Mouse (Mus musculus): ENCODE measurements around the gene Ptprh. TPM values are rescaled to one million over a fixed set of nuclear protein-coding genes. Genes with fewer than 3 reads are reported as not detected.
"Not testable (repeated sequence)": the region's sequence is repeated elsewhere in the genome, so short reads cannot be mapped to it uniquely, and the experiment has no call there.

The Ptprh gene
- polyA plus RNA-seq, 1 experiment: not detected

GRCm38 (mm10) chr7:4539019-4539418, 64.8 kb downstream of the Ptprh start:
- H3K36me3 ChIP-seq (ENCODE audit: control insufficient read depth, insufficient read depth, low read length, poor library complexity, severe bottlenecking): no peaks in the 10 kb centered on the region
- H3K9ac ChIP-seq (ENCODE audit: low read depth, poor library complexity, severe bottlenecking): no peak overlapping the region
- TF ChIP-seq EP300 (IDR thresholded peaks at IDR 0.05; ENCODE audit: insufficient read depth, low read depth, low read length): no peak
- no peak for TF ChIP-seq POLR2A (IDR thresholded peaks at IDR 0.05; ENCODE audit: insufficient read depth, low read length)
- no peak for TF ChIP-seq CTCF (IDR thresholded peaks at IDR 0.05; ENCODE audit: low read depth, low read length)
- H3K9me3 ChIP-seq (replicated peaks; ENCODE audit: control insufficient read depth, insufficient read depth, low read length, poor library complexity, severe bottlenecking): no peaks in the 10 kb centered on the region
- no peaks in the 10 kb centered on the region for H3K27me3 ChIP-seq (ENCODE audit: control insufficient read depth, insufficient read depth, low read length, poor library complexity, severe bottlenecking)
- H3K4me1 ChIP-seq (ENCODE audit: control insufficient read depth, insufficient read depth, low read length): peaks cover 4% of the 10 kb centered on the region
- no peak overlapping the region for H3K27ac ChIP-seq (ENCODE audit: insufficient read depth, low read length)
- no peak overlapping the region for H3K4me3 ChIP-seq (ENCODE audit: low read depth, low read length)

GRCm38 (mm10) chr7:4537181-4537580, 66.7 kb downstream of the Ptprh start:
- Histone ChIP-seq H3K27ac (ENCODE audit: insufficient read depth, low read length) (0 out of 2 replicates have a peak overlapping the region, but pooled peaks have one; percentile 2), H3K4me1 (ENCODE audit: control insufficient read depth, insufficient read depth, low read length) (peaks cover 4% of the 10 kb centered on the region), H3K9me3 (replicated peaks; ENCODE audit: control insufficient read depth, insufficient read depth, low read length, poor library complexity, severe bottlenecking) (no peaks in the 10 kb centered on the region), H3K9ac (ENCODE audit: low read depth, poor library complexity, severe bottlenecking) (peak overlapping the region; percentile 43; the same call in 1 of the 2 replicates), H3K36me3 (ENCODE audit: control insufficient read depth, insufficient read depth, low read length, poor library complexity, severe bottlenecking) (no peaks in the 10 kb centered on the region), H3K27me3 (ENCODE audit: control insufficient read depth, insufficient read depth, low read length, poor library complexity, severe bottlenecking) (no peaks in the 10 kb centered on the region), H3K4me3 (ENCODE audit: low read depth, low read length) (no peak overlapping the region; the same call in 1 of the 2 replicates)
- TF ChIP-seq CTCF (IDR thresholded peaks at IDR 0.05; ENCODE audit: low read depth, low read length) (no peak), POLR2A (IDR thresholded peaks at IDR 0.05; ENCODE audit: insufficient read depth, low read length) (no peak), EP300 (IDR thresholded peaks at IDR 0.05; ENCODE audit: insufficient read depth, low read depth, low read length) (no peak)

GRCm38 (mm10) chr7:4536369-4536768, 67.5 kb downstream of the Ptprh start:
- Histone ChIP-seq H3K9me3 (replicated peaks; ENCODE audit: control insufficient read depth, insufficient read depth, low read length, poor library complexity, severe bottlenecking) (no peaks in the 10 kb centered on the region), H3K27me3 (ENCODE audit: control insufficient read depth, insufficient read depth, low read length, poor library complexity, severe bottlenecking) (no peaks in the 10 kb centered on the region), H3K36me3 (ENCODE audit: control insufficient read depth, insufficient read depth, low read length, poor library complexity, severe bottlenecking) (no peaks in the 10 kb centered on the region), H3K9ac (ENCODE audit: low read depth, poor library complexity, severe bottlenecking) (no peak overlapping the region), H3K4me3 (ENCODE audit: low read depth, low read length) (no peak overlapping the region), H3K4me1 (ENCODE audit: control insufficient read depth, insufficient read depth, low read length) (peaks cover 4% of the 10 kb centered on the region), H3K27ac (ENCODE audit: insufficient read depth, low read length) (no peak overlapping the region)
- TF ChIP-seq EP300 (IDR thresholded peaks at IDR 0.05; ENCODE audit: insufficient read depth, low read depth, low read length) (0 out of 2 replicates have a peak, but pooled peaks have one; percentile 12), POLR2A (IDR thresholded peaks at IDR 0.05; ENCODE audit: insufficient read depth, low read length) (no peak)

- Histone ChIP-seq H3K4me1 (ENCODE audit: control insufficient read depth, insufficient read depth, low read length) (peaks cover 4% of the 10 kb centered on the region), H3K9ac (ENCODE audit: low read depth, poor library complexity, severe bottlenecking) (0 out of 2 replicates have a peak within 1 kb of the TSS, but pooled peaks have one; percentile 10), H3K27me3 (ENCODE audit: control insufficient read depth, insufficient read depth, low read length, poor library complexity, severe bottlenecking) (no peaks in the 10 kb centered on the region), H3K9me3 (replicated peaks; ENCODE audit: control insufficient read depth, insufficient read depth, low read length, poor library complexity, severe bottlenecking) (no peaks in the 10 kb centered on the region), H3K36me3 (ENCODE audit: control insufficient read depth, insufficient read depth, low read length, poor library complexity, severe bottlenecking) (no peaks in the 10 kb centered on the region), H3K27ac (ENCODE audit: insufficient read depth, low read length) (no peak within 1 kb of the TSS), H3K4me3 (ENCODE audit: low read depth, low read length) (peak within 1 kb of the TSS; percentile 75)
- TF ChIP-seq CTCF (IDR thresholded peaks at IDR 0.05; ENCODE audit: low read depth, low read length): no peak
- no peak for TF ChIP-seq EP300 (IDR thresholded peaks at IDR 0.05; ENCODE audit: insufficient read depth, low read depth, low read length)
- no peak for TF ChIP-seq POLR2A (IDR thresholded peaks at IDR 0.05; ENCODE audit: insufficient read depth, low read length)
These were observed 71.7 kb downstream of the Ptprh start, which contains the start of gene Dnaaf3 for GRCm38 (mm10) chr7:4532005-4532729. Gene Dnaaf3 (minus strand): TSS chr7:4532453.

- H3K9ac ChIP-seq (ENCODE audit: low read depth, poor library complexity, severe bottlenecking); H3K36me3 ChIP-seq (ENCODE audit: control insufficient read depth, insufficient read depth, low read length, poor library complexity, severe bottlenecking); H3K27ac ChIP-seq (ENCODE audit: insufficient read depth, low read length); H3K4me1 ChIP-seq (ENCODE audit: control insufficient read depth, insufficient read depth, low read length); H3K27me3 ChIP-seq (ENCODE audit: control insufficient read depth, insufficient read depth, low read length, poor library complexity, severe bottlenecking); H3K9me3 ChIP-seq (replicated peaks; ENCODE audit: control insufficient read depth, insufficient read depth, low read length, poor library complexity, severe bottlenecking); H3K4me3 ChIP-seq (ENCODE audit: low read depth, low read length): not testable (repeated sequence)
These were observed 73.7 kb downstream of the Ptprh start for GRCm38 (mm10) chr7:4530166-4530565.

GRCm38 (mm10) chr7:4527302-4527689, 76.5 kb downstream of the Ptprh start:
- no peaks in the 10 kb centered on the region for H3K4me1 ChIP-seq (ENCODE audit: control insufficient read depth, insufficient read depth, low read length)
- H3K36me3 ChIP-seq (ENCODE audit: control insufficient read depth, insufficient read depth, low read length, poor library complexity, severe bottlenecking): no peaks in the 10 kb centered on the region
- H3K9ac ChIP-seq (ENCODE audit: low read depth, poor library complexity, severe bottlenecking): peak overlapping the region; percentile 61
- peak overlapping the region; percentile 56 for H3K4me3 ChIP-seq (ENCODE audit: low read depth, low read length)
- H3K27me3 ChIP-seq (ENCODE audit: control insufficient read depth, insufficient read depth, low read length, poor library complexity, severe bottlenecking): no peaks in the 10 kb centered on the region
- TF ChIP-seq EP300 (IDR thresholded peaks at IDR 0.05; ENCODE audit: insufficient read depth, low read depth, low read length) (no peak), POLR2A (IDR thresholded peaks at IDR 0.05; ENCODE audit: insufficient read depth, low read length) (no peak)
- H3K9me3 ChIP-seq (replicated peaks; ENCODE audit: control insufficient read depth, insufficient read depth, low read length, poor library complexity, severe bottlenecking): no peaks in the 10 kb centered on the region
- H3K27ac ChIP-seq (ENCODE audit: insufficient read depth, low read length): no peak overlapping the region
